Mouse (Mus musculus) thymus, postnatal 25 days (tissue): ENCODE data around the gene Gstm5.
"Not testable (repeated sequence)": the region's sequence is repeated elsewhere in the genome, so short reads cannot be mapped to it uniquely, and the experiment has no call there.

Experiments used
- DNase-seq: peaks from one replicate; pipeline ENCODE4 v3.0.0; 2022

Gene Gstm5

DNA sequence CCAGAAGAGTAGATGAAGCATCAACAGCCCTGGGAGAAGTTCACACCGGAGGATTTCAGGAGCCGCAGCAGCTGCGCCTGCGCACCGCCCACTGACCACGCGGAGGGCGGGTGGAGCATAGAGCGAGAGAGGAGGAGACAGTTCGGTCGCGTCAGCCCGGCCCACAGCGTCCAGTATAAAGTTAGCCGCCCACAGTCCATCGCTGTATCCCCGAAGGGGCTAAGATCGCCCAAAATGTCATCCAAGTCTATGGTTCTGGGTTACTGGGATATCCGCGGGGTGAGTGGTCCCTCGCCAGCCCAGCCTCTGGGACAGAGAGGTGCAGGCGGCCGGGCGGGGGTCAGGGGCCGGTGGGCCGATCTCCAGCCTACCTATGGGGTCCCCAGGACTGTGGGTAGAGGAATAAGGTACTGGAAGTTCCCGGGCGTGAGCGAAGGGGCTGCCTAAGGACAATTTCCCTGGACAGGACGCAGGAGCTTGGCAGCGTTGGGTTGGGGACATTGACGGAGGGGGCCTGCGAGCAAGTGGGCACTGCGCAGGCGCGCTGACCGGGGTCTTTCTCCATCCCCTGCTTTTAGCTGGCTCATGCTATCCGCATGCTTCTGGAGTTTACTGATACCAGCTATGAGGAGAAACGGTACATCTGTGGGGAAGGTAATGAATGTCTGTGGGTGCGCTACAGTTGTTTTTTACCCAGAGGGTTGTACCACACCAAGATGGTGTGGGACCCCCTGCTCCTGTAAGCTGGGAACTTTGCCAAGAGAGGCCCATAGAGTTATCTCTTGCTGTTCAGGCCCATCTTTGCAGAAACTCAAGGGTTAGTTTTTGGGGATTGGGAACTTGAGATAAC lies at the start of gene Gstm5:
Gstm5 (plus strand) TSS at position 102 of the 850 bp plus-strand sequence.
- DNase-seq = peak; percentile 5

DNA sequence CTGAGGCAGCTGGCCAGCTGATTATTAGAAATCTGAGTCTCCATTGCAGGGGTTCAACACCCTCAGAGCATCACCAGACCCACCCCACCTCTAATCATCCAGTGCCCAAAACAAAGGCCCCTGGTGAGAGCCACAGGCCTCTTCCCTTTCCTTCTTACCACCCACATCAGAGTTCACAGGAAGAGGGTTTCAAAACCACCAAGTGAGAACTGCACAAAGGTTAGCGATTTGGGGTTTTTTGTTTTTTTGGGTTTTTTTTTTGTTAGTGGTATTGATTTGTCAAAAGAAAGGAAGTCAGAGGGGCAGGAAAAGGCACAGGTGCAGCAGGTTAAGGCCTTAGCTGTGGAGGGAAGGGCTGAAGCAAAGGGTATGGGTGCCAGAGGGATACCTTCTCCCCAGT lies 49.4 kb upstream of the Gstm5 start:
- peak; percentile 16 for DNase-seq

DNA sequence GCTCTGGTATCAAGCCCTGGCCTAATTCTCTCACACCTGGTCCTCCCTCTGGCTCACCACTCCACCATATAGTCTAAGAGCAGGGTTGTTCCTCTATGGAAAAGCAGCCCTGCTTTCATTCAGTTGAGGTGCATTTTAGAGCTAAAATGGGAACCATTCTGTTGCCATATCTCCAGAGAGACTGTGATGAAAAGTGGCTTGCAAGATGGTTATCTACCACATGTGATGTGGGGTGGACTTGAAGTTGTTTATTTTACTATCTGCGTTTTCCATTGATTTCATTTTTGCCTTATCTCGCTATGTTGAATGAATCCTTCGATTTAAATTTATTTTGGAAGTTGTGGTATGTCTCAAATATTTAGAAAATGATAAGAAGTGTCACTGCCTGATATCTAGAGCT lies 48.8 kb upstream of the Gstm5 start:
- DNase-seq = no peak

DNA sequence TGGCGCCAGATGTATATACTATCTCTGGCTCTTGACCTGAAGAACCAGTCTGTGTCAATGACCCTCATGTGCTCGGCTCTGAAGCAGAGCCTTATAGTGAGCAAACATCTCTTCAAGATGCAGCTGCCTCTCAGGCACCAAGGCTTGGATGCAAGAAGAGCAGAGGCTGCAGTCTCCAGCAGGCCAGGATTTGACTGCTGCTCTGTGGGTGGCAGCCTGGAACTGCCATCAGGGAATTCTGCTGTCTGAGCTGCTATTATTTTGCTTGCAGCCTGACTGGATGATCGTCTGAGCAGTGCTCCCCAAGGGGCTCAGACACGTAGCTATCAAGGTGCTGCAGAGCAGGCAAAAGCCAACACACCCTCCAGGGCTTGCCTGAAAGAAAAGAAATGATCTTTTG lies 47.5 kb upstream of the Gstm5 start:
- DNase-seq = no peak

DNA sequence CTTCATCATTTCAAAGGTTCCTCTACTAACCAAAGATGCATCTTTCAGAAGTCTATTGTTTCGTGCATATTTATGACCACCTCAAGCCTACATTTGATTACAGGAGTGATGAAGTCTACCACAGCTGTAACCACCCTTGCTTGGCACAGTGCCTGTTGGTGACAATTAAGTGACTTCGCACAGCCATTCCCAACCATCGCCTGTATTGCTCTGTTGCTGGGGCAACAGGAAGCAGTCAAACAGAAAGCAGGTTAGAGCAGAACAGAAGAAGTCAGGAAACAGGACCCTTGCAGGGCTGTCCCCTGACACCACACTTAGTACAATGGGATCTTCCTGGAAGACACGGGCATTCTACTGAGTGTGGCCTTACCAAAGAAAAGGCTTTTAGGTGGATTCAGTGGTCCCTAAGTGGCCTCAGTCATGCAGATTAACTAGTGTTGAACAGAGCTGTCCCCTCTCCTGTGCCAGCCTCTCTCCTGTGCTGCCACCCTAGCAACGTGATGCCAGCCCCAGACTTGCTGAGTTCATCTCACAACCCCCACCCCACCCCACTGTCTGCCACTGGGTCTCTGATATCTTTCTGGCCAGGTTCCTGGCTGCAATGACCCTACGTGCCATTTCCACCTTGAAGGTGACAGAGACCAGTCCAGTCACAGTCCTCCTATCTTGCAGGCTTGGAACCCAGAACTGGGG lies 46.5 kb upstream of the Gstm5 start:
- DNase-seq = no peak

DNA sequence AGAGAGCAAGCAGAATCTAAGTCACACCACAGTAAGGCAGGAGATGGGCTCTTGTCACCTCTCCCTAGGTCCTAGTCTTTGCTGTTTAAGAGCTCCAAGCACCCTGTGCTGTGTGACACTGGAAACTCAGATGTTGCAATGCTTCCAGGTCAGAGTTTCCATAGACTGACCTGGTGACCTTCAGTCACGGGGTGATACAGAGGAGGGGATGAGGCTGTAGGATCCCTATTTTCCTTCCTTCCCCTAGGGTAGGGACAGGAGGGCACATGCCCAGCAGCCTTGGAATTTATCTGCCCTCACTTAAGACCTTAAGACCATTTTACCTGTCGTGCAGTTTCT lies 46.0 kb upstream of the Gstm5 start:
- no peak for DNase-seq

DNA sequence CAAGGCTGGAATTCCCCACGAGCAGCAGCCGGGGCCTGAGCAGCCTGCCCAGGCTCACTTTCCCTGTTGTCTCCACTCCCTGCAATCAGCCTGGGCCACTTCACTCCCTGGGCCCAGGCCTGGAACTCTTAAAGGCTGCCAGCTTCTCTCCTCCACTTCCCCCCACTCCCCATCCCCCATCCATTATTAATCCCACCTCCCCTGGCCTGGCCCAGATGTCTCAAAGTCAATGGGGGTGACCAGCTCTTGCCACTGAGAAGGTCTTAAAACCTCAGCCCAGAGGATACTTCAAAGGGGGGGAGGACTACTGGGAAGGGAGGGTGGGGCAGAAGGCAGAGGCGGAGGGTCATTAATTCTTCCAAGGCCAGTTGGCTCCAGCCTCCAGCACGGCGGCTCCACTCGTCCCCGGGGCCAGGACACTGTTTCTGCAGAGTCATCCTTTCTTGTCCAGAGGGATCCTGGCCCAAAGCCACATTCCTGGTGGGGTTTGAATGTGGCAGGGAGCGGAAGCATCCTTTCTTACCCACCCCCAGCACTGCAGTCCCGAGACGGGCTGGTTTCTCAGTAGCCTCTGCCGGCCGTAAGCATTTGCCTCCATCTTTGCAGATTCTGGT lies 45.1 kb upstream of the Gstm5 start:
- no peak for DNase-seq

DNA sequence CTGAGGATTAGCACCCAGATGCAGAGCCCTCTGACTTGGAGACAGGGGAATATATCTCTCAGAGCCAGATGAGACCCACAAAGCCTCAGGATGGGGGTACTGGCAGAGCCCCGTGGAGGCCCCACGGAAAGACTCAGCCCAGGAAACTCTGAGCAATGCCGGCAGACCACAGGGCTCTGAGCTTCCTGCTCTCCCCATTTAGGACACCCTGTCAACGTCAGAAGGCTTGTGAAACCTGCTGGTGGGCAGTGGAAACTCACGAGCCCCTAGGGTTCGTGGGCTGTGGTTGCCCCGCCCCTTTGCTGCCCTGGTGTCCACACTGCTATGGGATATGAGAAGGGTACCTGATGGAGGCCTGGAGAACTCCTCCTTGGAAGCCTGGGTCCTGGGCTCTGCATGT lies 42.8 kb upstream of the Gstm5 start:
- DNase-seq = no peak

DNA sequence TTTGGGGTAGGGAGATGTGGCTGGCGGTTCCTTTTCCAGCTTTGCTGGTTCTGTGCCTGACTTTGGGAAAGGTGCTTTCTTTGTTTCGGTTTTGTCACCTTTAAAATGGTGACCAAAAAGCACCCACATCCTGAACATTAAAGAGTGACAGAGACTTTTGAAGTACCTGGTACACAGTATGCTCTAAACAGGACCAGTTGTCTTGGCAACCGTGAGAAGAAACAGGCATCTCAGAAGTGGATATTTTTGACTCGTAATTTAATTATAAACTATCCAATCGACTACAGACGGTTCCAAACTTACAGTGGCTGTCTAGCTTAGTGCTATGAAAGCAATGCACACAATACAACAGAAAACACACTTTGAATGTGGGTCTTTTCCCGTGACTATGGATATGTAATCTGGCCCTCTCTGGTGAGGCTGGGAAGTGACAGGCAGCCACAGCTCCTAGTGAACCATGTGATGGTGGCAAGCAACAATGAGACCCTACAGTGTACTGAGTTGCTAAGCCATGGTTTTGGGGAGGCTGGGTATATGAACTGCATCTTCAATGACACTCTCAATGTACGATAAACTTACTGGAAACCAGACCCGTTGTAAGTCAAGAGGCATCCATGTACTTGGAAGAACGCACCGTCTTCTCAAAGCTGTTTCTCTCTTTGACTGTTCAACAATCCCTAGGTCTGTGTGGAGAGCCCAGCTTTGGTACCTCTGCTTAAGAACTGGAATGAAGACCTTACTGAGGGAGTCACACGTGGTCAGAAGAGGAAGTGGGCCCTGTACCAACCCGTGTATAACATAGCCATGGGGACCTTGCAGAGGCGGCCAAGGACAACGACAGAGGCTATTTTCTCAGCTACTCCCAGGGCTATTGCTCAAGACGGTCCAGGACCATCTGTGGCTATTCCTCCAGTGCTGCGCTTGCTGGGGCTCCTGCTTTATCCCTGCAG lies 42.1 kb upstream of the Gstm5 start:
- no peak for DNase-seq

DNA sequence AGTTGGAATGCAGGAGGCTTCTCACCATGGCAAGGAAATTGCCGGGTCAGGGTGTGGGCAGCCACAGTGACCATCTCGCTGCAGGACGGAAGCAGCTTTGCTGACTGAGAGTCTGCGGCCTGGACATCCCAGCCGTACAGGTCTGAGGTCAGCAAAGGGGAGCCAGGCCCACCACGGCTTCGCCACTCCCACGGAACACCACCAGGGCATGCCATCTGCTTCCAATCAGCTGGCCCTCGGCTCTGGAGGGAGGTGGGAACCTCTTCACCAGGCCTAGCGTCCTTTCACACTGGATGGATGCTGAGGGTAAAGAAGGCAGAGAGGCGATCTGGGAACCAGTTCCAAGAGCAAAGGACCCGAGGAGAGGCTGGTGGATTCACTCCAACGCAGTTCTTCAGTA lies 40.3 kb upstream of the Gstm5 start:
- no peak for DNase-seq

DNA sequence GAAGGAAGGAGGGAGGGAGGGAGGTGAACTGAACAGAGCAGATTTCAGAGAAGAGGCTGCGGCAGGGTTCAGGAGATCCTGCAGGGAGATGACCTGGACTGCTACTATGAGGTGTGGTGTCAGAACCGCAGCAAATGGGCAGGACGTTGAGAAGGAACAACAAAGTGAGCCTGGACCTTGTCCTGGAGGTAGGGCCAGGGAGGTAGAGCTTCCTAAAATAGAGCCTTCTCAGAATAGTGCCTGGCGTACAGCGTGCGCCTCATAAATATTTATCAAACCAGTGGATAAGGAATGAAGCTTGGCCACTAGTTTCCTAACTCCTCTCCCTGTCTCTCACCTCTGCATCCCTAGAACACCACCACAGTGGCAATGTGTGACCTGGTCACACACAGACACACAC lies 38.0 kb upstream of the Gstm5 start:
- DNase-seq = no peak

DNA sequence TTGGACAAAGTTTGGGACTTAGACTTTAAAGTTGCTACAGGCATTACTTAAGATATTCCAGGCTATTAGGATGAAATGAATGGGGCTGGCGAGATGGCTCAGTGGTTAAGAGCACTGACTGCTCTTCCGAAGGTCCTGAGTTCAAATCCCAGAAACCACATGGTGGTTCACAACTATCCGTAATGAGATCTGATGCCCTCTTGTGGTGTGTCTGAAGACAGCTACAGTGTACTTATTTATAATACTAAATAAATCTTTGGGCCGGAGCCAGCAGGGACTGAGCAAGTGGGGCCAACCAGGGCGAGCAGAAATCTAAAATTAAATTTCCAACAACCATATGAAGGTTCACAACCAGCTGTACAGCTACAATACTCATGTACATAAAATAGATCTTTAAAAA lies 34.1 kb upstream of the Gstm5 start:
- DNase-seq = not testable (repeated sequence)

DNA sequence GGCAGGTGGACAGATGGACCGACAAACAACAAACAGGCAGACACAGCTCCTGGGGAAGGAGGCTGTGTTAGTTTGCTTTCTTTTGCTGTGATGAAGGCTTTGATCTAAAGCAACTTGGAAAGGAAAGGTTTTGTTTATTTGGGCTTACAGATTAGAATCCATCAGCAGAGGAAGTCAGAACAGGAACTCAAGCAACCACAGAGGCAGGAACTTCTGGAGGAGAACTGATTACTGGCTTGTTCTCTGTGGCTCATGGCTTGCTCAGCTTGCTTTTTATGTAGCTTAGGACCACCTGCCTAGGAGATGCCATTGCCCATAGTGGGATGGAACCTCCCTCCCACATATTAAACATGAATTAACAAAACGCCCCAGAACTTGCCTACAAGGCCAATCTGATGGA lies 33.1 kb upstream of the Gstm5 start:
- no peak for DNase-seq

DNA sequence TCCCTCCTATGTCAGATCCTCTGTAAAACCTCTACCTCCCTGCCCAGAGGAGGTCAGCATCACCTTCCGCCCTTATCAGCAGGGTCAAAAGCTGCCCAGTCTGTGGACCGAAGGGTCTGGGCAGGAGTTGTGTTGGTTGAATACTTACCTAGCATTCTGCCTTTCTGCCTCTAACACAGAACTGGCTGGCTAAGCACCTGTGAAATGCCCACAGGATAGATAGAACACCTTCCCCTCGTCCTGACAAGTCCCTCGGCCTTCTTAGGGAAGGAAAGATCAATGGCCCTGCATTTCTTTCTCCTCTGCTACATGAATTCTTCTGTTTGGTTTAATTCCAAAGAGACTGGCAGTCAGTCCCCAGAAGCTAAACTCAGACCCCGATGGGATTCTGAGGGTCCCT lies 32.1 kb upstream of the Gstm5 start:
- DNase-seq = no peak

DNA sequence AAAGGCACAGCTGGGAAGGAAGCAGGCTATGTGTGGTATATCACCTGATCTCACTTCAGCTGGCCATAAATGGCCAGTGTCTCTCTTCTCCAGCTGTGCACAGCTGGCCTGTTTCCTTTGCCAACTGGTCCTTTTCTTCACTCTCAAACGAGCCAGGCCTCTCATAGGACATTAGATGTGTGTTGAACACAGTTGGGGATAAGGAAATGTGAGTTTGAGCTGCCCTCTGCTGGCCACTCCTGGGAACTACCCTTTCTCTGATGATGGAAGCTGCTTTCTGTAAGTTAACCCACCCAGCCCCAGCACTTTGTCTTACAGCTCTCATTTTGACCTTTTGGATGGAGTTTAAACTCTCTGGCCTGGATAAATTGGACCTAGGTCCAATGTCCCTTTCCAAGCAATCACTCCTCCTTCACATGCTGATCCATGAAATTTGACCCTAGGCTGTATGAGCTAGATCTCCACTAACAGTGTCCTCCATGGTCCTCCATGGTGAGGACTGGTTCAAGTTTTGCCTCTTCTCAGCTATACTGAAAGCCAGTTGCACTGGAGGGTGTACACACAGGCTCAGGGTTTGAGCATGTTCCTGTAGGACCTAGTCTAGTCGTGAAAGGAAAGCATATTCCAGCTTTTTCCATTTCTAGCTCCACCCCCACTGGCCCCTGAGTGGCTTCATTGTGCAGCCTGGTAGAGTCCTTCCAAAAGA lies 31.6 kb upstream of the Gstm5 start:
- peak; percentile 76 for DNase-seq

DNA sequence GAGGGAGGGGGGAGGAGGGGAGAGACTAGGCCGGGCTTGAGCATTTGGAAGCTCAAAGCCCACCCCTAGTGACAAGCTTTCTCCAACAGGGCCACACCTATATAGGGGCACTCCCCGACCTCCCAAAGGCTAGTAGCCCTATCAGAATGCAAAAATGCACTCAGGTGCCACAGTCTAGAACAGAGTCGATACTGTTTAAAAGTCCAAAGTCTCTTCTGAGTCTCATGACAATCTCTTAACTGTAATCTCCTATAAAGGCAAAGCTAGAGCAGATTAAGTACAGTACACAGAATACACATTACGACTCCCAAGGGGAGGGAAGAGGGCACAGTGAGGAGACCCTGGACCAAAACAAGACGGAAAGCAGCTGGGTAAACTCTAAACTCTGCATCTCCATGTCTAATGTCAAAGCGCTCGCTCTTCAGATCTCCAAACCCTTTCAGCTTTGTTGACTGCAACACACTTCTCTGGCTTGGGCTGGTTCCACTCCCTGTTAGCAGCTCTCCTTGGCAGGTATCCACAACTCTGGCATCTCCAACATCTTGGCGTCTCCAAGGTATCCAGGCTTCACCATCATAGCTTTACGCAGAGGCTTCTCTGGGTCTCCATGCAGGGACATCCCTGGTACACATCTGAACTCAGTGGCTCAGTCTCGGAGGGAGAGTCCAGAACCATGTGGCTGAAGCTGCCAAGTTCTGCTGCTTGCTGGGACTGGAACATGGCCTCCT lies 30.1 kb upstream of the Gstm5 start:
- DNase-seq = no peak

DNA sequence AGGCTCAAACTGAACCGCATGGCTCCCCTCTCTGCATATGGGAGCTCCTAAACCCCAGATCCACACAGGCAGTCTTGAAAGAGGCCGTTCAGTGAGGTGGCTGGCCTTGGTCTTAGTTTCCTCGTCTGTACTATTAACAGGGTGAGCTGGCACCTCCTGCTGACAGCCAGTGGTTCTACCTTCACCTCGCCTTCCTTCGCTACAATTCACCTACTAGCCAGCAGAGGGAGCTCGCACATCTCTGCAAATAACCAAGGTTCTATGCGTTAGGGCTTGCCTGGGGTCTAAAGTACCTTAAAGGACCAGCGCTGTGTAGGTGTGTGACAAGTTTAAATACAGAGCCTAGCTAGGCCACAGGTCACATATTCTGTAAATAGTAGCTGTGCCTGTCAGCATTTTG lies 28.5 kb upstream of the Gstm5 start:
- peak; percentile 82 for DNase-seq

DNA sequence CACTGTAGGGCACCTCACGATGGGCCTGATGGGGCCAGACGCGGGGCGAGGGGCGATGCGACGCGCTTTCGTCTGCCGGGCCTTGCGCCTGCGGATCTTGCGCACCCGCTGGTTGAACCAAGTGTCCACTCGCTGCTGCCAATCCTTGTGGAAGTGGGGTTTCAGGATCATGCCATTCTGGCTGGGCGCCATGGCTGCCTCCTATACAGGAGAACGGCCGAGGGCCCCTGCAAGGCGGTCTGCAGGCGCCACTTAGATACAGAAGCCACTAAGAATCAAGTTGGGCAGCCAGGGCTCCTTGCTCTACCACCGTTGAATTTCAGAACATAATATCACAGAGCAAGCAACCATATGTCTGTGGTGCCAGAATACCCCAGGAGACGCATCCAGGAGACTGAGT lies 27.2 kb upstream of the Gstm5 start:
- DNase-seq = no peak

DNA sequence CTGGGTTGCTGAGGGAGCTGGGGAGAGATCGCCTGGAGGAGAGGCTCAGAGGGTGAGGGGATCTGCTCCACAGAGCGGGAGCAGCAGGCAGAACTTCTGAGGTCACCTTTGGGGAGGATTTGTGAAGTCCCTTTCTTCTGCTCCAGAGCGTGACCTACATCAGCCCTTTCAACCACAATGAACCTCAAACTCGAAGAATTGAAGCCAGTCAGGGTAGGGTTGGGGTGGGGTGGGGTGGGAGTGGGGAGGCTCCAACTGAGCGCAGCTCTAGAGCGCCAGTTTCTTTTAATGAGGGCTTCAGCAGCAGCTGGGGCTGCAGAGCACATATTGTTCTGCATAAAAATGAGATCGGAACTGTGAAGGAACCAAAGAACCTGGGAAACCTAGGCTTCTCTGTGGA lies 26.5 kb upstream of the Gstm5 start:
- DNase-seq = no peak

DNA sequence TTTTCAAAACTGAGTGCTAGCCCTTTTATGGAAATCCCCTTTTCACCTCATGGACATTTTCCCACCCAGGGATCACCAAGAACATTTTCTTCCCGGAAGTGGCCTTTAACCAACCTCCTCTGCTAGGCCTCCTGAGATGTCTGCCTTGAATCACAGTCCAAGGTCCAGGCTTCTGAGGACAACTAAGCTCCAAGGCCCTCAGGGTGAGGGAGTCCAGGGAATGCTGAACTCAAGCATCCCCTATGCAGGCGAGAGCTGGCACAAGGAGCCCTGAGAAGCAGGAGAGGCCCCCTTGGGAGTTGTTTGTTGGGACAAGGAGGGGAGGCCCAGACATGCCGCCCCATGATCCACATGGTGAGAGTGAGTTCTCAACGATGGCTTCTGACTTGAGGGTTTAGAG lies 25.7 kb upstream of the Gstm5 start:
- DNase-seq = no peak

DNA sequence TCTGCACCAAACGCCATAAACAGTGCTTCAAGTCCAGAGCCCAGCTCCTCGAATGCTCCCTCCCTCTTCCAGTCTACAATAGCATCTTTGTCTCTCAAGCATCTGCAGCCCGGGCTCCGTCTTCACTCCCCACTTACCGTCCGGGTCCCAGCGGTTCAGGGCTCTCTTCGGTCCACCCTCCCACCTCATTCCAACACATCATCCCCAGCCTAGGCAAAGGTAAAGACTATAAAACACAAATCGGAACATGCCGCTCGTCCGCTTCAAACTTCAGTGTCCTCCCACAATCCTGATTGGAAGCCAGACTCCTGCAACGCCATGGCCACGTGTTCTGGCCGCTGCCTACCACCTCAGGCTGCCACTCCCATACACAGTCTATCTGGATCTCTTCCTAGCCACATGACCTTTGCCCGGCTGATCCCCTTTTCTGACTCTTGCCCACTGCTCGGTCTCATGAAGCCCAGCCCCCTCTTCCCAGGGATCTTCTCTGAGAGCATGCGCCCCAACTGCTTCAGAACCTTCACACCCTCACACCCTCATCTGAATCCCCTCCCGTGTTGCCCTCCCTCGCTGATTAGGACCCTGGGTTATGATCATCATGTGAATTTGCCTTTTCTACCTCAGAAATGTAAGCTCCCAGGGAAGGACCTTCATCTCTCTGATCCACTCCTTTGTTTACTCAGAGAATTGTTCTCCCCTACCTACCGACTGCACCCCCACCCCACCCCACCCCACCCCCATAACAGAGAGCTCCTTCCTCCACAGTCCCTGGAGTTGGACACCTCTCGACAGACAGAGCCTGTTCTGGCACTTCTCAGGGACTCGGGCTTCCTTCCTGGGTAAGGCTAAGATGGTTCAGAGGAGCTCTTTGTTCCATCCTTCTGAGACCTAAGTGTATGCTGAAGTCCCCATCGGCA lies 22.0 kb upstream of the Gstm5 start:
- no peak for DNase-seq
